Mouse (Mus musculus): ENCODE measurements around the gene Ppig. TPM values are rescaled to one million over a fixed set of nuclear protein-coding genes. Genes with fewer than 3 reads are reported as not detected.
"Not testable (repeated sequence)": the region's sequence is repeated elsewhere in the genome, so short reads cannot be mapped to it uniquely, and the experiment has no call there.

The Ppig gene
- polyA plus RNA-seq (2016; fragmentation: Nextera tagmentation; extraction: Ambion mirVana), result 128 and 144 TPM in 2 replicates

GRCm38 (mm10) chr2:69722273-69722649 lies at the start of gene Ppig:
Ppig (plus strand) TSS chr2:69722545.
- Histone ChIP-seq H3K36me3 (no peaks in the 10 kb centered on the region), H3K27ac (peak within 1 kb of the TSS; percentile 32; the same call in 1 of the 2 replicates), H3K27me3 (replicated peaks) (no peaks in the 10 kb centered on the region; the same call in 1 of the 2 replicates), H3K9me3 (no peaks in the 10 kb centered on the region), H3K4me1 (peaks cover 9% of the 10 kb centered on the region), H3K4me2 (replicated peaks) (peak within 1 kb of the TSS; percentile 80), H3K9ac (peak within 1 kb of the TSS; percentile 73), H3K4me3 (peak within 1 kb of the TSS; percentile 96)
- WGBS, result 6% methylated on average over 12 of the region's 12 CpGs
- ATAC-seq (ENCODE audit: low FRiP score, low read depth), result peak; percentile 34; the same call in 1 of the 2 replicates

GRCm38 (mm10) chr2:69673723-69674122 lies 48.6 kb upstream of the Ppig start:
- Histone ChIP-seq H3K27ac (no peak overlapping the region), H3K4me2 (replicated peaks) (no peak overlapping the region), H3K4me3 (no peak overlapping the region), H3K9ac (no peak overlapping the region), H3K27me3 (replicated peaks) (no peaks in the 10 kb centered on the region), H3K4me1 (no peaks in the 10 kb centered on the region), H3K36me3 (no peaks in the 10 kb centered on the region), H3K9me3 (no peaks in the 10 kb centered on the region)
- no peak for ATAC-seq (ENCODE audit: low FRiP score, low read depth)
- 79% methylated on average over 5 of the region's 5 CpGs for WGBS

GRCm38 (mm10) chr2:69675266-69675665 lies 47.1 kb upstream of the Ppig start:
- 76% methylated on average over 9 of the region's 9 CpGs for whole genome bisulfite sequencing
- Histone ChIP-seq H3K36me3 (0 out of 2 replicates have a peak, but pooled peaks cover 3% of the 10 kb centered on the region), H3K9me3 (no peaks in the 10 kb centered on the region), H3K27me3 (replicated peaks) (no peaks in the 10 kb centered on the region), H3K4me3 (no peak overlapping the region), H3K4me2 (replicated peaks) (no peak overlapping the region), H3K27ac (no peak overlapping the region), H3K4me1 (no peaks in the 10 kb centered on the region), H3K9ac (no peak overlapping the region)
- ATAC-seq (ENCODE audit: low FRiP score, low read depth), result no peak

- ATAC-seq (ENCODE audit: low FRiP score, low read depth), result no peak
- WGBS, result 68% methylated on average over 2 of the region's 2 CpGs
- H3K4me3 ChIP-seq, result no peak overlapping the region
- H3K9me3 ChIP-seq, result no peaks in the 10 kb centered on the region
- H3K4me2 ChIP-seq (replicated peaks), result no peak overlapping the region
- H3K9ac ChIP-seq, result no peak overlapping the region
- no peaks in the 10 kb centered on the region for H3K27me3 ChIP-seq (replicated peaks)
- H3K27ac ChIP-seq, result no peak overlapping the region
- 0 out of 2 replicates have a peak, but pooled peaks cover 3% of the 10 kb centered on the region for H3K36me3 ChIP-seq
- H3K4me1 ChIP-seq, result no peaks in the 10 kb centered on the region
These were observed 45.6 kb upstream of the Ppig start for GRCm38 (mm10) chr2:69676713-69677112.

GRCm38 (mm10) chr2:69677215-69677614 lies 45.1 kb upstream of the Ppig start:
- H3K4me2 ChIP-seq (replicated peaks); ATAC-seq (ENCODE audit: low FRiP score, low read depth): not testable (repeated sequence)
- 84% methylated on average over 2 of the region's 2 CpGs for WGBS

DNA sequence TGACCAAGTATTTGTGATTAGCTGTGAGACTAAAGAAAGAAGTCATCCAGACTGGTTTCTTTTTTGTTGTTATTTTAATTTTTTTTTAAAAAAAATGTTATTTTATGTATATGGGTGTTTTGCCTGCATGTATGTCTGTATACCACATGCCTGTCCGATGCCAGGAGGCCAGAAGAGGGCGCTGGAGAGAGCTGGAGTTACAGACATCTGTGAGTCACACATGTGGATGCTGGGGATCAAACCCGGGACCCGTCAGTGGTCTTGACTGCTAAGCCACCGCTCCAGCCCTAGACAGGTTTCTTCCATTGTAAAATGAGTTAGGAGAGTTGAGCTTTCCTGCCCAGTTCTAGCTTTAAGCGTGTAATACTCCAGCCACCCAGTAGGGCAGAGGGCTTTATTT lies 42.4 kb upstream of the Ppig start:
- H3K36me3 ChIP-seq, result 0 out of 2 replicates have a peak, but pooled peaks cover 3% of the 10 kb centered on the region
- H3K4me3 ChIP-seq, result no peak overlapping the region
- no peaks in the 10 kb centered on the region for H3K4me1 ChIP-seq
- WGBS, result 60% methylated on average over 6 of the region's 6 CpGs
- no peak overlapping the region for H3K4me2 ChIP-seq (replicated peaks)
- no peak for ATAC-seq (ENCODE audit: low FRiP score, low read depth)
- no peaks in the 10 kb centered on the region for H3K9me3 ChIP-seq
- H3K27me3 ChIP-seq (replicated peaks), result no peaks in the 10 kb centered on the region
- no peak overlapping the region for H3K9ac ChIP-seq
- no peak overlapping the region for H3K27ac ChIP-seq

More at GRCm38 (mm10) chr2:69677215-69677614, 45.1 kb upstream of the Ppig start:
- H3K36me3 ChIP-seq; H3K4me3 ChIP-seq; H3K27ac ChIP-seq; H3K4me1 ChIP-seq; H3K9me3 ChIP-seq; H3K27me3 ChIP-seq (replicated peaks); H3K9ac ChIP-seq: not testable (repeated sequence)

GRCm38 (mm10) chr2:69681931-69682330 lies 40.4 kb upstream of the Ppig start:
- H3K27me3 ChIP-seq (replicated peaks), result no peaks in the 10 kb centered on the region
- no peak overlapping the region for H3K27ac ChIP-seq
- 88% methylated on average over 4 of the region's 4 CpGs for WGBS
- no peak overlapping the region for H3K4me3 ChIP-seq
- peaks cover 15% of the 10 kb centered on the region for H3K36me3 ChIP-seq
- no peaks in the 10 kb centered on the region for H3K9me3 ChIP-seq
- no peaks in the 10 kb centered on the region for H3K4me1 ChIP-seq
- ATAC-seq (ENCODE audit: low FRiP score, low read depth), result no peak
- no peak overlapping the region for H3K4me2 ChIP-seq (replicated peaks)
- H3K9ac ChIP-seq, result no peak overlapping the region

DNA sequence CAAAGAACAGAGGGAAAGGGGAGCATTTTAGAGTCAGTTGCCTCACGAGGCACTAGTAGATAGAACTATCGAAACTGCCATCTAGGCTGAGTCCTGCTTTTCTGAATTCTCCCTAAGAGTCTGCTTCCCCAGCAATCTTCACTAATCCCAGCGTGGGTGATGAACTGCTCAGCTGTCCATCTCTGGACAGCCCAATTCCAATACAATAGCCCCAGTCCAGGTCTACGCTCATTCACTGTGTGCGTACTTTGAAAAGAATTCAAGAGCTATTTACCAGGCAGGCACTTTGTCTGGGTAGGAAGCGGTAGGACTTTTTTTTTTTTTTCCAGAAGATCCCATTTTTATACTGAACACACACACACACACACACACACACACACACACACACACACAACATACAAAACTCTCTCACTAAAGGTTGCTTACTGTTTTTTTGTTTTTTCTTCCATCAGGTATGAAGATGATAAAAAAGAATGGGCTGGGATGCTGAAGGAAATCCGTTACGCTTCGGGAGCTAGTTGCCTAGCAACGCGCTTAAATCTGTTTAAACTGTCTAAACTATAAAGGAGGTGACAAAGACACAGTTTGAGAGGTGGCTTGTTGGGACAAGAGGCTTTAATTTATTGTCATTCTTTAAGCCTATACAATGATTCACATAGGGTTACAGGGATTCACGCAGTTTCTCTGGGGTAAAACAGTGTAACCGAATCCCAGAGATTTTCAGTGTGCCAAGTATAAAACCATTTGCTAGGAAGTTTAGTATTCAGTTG lies 39.1 kb upstream of the Ppig start:
- H3K36me3 ChIP-seq, result peaks cover 24% of the 10 kb centered on the region
- ATAC-seq (ENCODE audit: low FRiP score, low read depth), result peak; percentile 76
- H3K27ac ChIP-seq, result no peak overlapping the region
- no peak overlapping the region for H3K9ac ChIP-seq
- H3K4me2 ChIP-seq (replicated peaks), result peak overlapping the region; percentile 25; the same call in 1 of the 2 replicates
- no peaks in the 10 kb centered on the region for H3K27me3 ChIP-seq (replicated peaks)
- H3K4me3 ChIP-seq, result no peak overlapping the region
- H3K9me3 ChIP-seq, result no peaks in the 10 kb centered on the region
- H3K4me1 ChIP-seq, result no peaks in the 10 kb centered on the region
- WGBS, result 25% methylated on average over 13 of the region's 13 CpGs

- Histone ChIP-seq H3K4me2 (replicated peaks) (no peak overlapping the region), H3K36me3 (peaks cover 30% of the 10 kb centered on the region)
These were observed 37.9 kb upstream of the Ppig start for GRCm38 (mm10) chr2:69684488-69684887.

DNA sequence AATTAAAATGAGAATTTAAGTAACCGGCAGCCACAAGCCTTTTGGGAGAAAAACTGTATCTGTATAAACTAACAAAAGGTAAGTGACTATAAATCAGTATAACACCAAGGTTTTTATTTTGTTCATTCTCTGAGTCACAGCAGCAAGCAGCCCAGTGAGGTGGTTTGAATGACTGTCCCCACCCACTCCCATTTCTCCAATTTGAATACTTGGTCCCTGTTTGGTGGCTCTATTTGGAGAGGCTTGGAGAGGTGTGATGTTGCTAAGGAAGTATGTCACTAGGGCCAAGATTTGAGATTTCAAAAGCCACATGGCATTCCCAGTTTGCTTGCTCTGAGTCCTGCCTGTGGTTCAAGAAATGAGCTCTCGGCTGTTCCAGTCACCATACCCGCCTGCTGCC lies 32.1 kb upstream of the Ppig start:
- peaks cover 66% of the 10 kb centered on the region for H3K36me3 ChIP-seq
- no peaks in the 10 kb centered on the region for H3K27me3 ChIP-seq (replicated peaks)
- no peaks in the 10 kb centered on the region for H3K9me3 ChIP-seq
- H3K4me3 ChIP-seq, result no peak overlapping the region
- no peak overlapping the region for H3K4me2 ChIP-seq (replicated peaks)
- H3K4me1 ChIP-seq, result no peaks in the 10 kb centered on the region
- ATAC-seq (ENCODE audit: low FRiP score, low read depth), result no peak
- H3K27ac ChIP-seq, result no peak overlapping the region
- no peak overlapping the region for H3K9ac ChIP-seq
- 95% methylated on average over 3 of the region's 3 CpGs for WGBS

More at GRCm38 (mm10) chr2:69684488-69684887, 37.9 kb upstream of the Ppig start:
- Histone ChIP-seq H3K27ac (no peak overlapping the region), H3K9me3 (no peaks in the 10 kb centered on the region), H3K4me3 (no peak overlapping the region), H3K27me3 (replicated peaks) (no peaks in the 10 kb centered on the region), H3K9ac (no peak overlapping the region), H3K4me1 (no peaks in the 10 kb centered on the region)
- no peak for ATAC-seq (ENCODE audit: low FRiP score, low read depth)
- 92% methylated on average over 3 of the region's 3 CpGs for WGBS

- H3K36me3 ChIP-seq, result peaks cover 62% of the 10 kb centered on the region
- no peak overlapping the region for H3K4me2 ChIP-seq (replicated peaks)
- H3K4me1 ChIP-seq, result no peaks in the 10 kb centered on the region
- H3K27ac ChIP-seq, result no peak overlapping the region
- no peak for ATAC-seq (ENCODE audit: low FRiP score, low read depth)
- no peaks in the 10 kb centered on the region for H3K9me3 ChIP-seq
- no peak overlapping the region for H3K9ac ChIP-seq
- 93% methylated on average over 6 of the region's 6 CpGs for WGBS
- no peaks in the 10 kb centered on the region for H3K27me3 ChIP-seq (replicated peaks)
- H3K4me3 ChIP-seq, result no peak overlapping the region
These were observed 31.5 kb upstream of the Ppig start for GRCm38 (mm10) chr2:69690843-69691242.

DNA sequence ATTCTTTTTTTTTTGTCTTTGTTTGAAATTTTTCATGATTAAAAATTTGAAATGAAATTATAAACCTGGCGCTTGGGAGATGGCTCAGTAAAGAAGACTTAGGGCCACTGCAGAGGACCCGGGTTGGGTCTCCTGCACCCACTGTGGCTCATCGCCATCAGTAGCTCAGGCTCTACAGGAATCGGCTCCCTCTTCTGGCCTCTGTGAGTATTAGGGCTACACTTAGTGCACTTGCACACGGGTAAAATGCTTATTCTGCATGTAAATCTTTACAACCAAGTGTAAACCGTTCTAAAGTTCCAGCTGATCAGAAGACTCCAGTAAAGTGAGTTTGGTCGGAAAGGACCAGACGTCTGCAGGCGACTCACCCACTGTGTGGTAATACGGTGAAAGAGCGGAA lies 28.8 kb upstream of the Ppig start:
- no peaks in the 10 kb centered on the region for H3K4me1 ChIP-seq
- no peak overlapping the region for H3K27ac ChIP-seq
- no peak for ATAC-seq (ENCODE audit: low FRiP score, low read depth)
- no peaks in the 10 kb centered on the region for H3K9me3 ChIP-seq
- no peaks in the 10 kb centered on the region for H3K27me3 ChIP-seq (replicated peaks)
- no peak overlapping the region for H3K9ac ChIP-seq
- H3K36me3 ChIP-seq, result peaks cover 57% of the 10 kb centered on the region
- WGBS, result 91% methylated on average over 11 of the region's 11 CpGs
- H3K4me2 ChIP-seq (replicated peaks), result no peak overlapping the region
- H3K4me3 ChIP-seq, result no peak overlapping the region

GRCm38 (mm10) chr2:69700446-69700845 lies 21.9 kb upstream of the Ppig start:
- Histone ChIP-seq H3K4me2 (replicated peaks) (no peak overlapping the region), H3K36me3 (peaks cover 52% of the 10 kb centered on the region), H3K4me1 (no peaks in the 10 kb centered on the region), H3K27me3 (replicated peaks) (no peaks in the 10 kb centered on the region), H3K9ac (no peak overlapping the region), H3K4me3 (no peak overlapping the region), H3K27ac (no peak overlapping the region), H3K9me3 (no peaks in the 10 kb centered on the region)
- WGBS, result 97% methylated on average over 8 of the region's 8 CpGs
- no peak for ATAC-seq (ENCODE audit: low FRiP score, low read depth)
